Mouse (Mus musculus): Measurements from ENCODE around the gene Adad2.

- no peak for TF ChIP-seq TCF12 (IDR thresholded peaks at IDR 0.05; ENCODE audit: insufficient read depth, poor library complexity, severe bottlenecking)
- TF ChIP-seq POLR2A (IDR thresholded peaks at IDR 0.05; ENCODE audit: insufficient read length, low read depth): no peak
- no peak for TF ChIP-seq POLR2AphosphoS2 (IDR thresholded peaks at IDR 0.05; ENCODE audit: insufficient read length, low read depth)
- no peak for TF ChIP-seq SRF (IDR thresholded peaks at IDR 0.05; ENCODE audit: control insufficient read depth, insufficient read length, low read depth)
- TF ChIP-seq E2F4 (IDR thresholded peaks at IDR 0.05; ENCODE audit: insufficient read depth): no peak
- TF ChIP-seq MYOD1 (IDR thresholded peaks at IDR 0.05; ENCODE audit: control insufficient read depth in 1 of 3, insufficient read length in 2 of 3, low read depth in 2 of 3): no peak
- TF ChIP-seq MAX (IDR thresholded peaks at IDR 0.05; ENCODE audit: low read depth): no peak
- TF ChIP-seq MYOG (IDR thresholded peaks at IDR 0.05; ENCODE audit: control insufficient read depth in 1 of 3, insufficient read depth in 1 of 3, insufficient read length in 2 of 3, low read depth in 2 of 3): no peak
- TF ChIP-seq CEBPB (IDR thresholded peaks at IDR 0.05; ENCODE audit: insufficient read depth, poor library complexity, severe bottlenecking): no peak
- no peak for TF ChIP-seq TCF3 (IDR thresholded peaks at IDR 0.05; ENCODE audit: insufficient read length, low read depth)
Measured at GRCm38 (mm10) chr8:119634616-119635336, 22.2 kb downstream of the Adad2 start.
